Mouse (Mus musculus): ENCODE data around the gene Fbxl17. TPM values are rescaled to one million over a fixed set of nuclear protein-coding genes. Genes with fewer than 3 reads are reported as not detected.

The Fbxl17 gene
- polyA plus RNA-seq, 1 experiment: 9.3 TPM

DNA sequence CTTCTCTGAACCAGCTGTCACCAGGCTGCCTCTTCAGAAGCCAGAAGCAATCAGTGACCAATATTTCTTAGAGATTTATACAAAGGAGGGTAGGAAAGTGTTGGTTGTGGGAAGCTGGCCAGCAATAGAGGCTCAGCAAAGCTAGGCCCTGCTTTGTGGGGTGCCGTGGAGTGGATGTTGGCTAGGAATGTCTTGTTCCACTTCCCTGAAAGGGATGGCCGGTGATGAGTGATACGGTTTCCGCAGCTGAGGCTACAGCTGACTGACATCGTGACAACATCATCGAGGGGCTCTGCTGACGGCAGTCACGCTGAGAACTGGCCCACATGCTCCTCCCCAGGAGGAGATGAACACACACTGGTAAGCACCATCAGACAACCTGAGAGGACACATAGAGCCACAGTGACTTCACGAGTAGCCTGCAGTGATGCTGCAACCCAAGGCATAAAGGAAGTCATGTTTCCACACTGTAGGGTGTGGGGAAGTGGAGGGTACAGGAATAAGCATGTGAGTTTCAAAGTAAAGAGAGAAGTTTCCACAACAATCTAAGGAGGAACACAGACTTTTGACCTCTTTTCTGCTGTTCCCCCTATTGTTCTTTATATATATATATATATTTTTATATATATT is 456.7 kb downstream of the Fbxl17 start:
- H3K36me3 ChIP-seq (ENCODE audit: control insufficient read depth, insufficient read depth): no peaks in the 10 kb centered on the region
- H3K27me3 ChIP-seq (ENCODE audit: control insufficient read depth, insufficient read depth, insufficient read length): no peaks in the 10 kb centered on the region
- TF ChIP-seq USF1 (IDR thresholded peaks at IDR 0.05; ENCODE audit: low read depth): no peak
- no peak for TF ChIP-seq TCF3 (IDR thresholded peaks at IDR 0.05; ENCODE audit: insufficient read length, low read depth)
- TF ChIP-seq MAX (IDR thresholded peaks at IDR 0.05; ENCODE audit: low read depth): no peak
- TF ChIP-seq TCF12 (IDR thresholded peaks at IDR 0.05; ENCODE audit: insufficient read depth, poor library complexity, severe bottlenecking): no peak
- TF ChIP-seq POLR2AphosphoS2 (IDR thresholded peaks at IDR 0.05; ENCODE audit: insufficient read length, low read depth): no peak
- TF ChIP-seq MYOD1 (IDR thresholded peaks at IDR 0.05; ENCODE audit: control insufficient read depth in 1 of 3, insufficient read length in 2 of 3, low read depth in 2 of 3): no peak
- no peak for TF ChIP-seq MYOG (IDR thresholded peaks at IDR 0.05; ENCODE audit: control insufficient read depth in 1 of 3, insufficient read depth in 1 of 3, insufficient read length in 2 of 3, low read depth in 2 of 3)
- no peak for TF ChIP-seq REST (IDR thresholded peaks at IDR 0.05; ENCODE audit: insufficient read depth, insufficient read length)
- no peak for TF ChIP-seq SRF (IDR thresholded peaks at IDR 0.05; ENCODE audit: control insufficient read depth, insufficient read length, low read depth)
- no peak for TF ChIP-seq E2F4 (IDR thresholded peaks at IDR 0.05; ENCODE audit: insufficient read depth)
- no peak overlapping the region for H3ac ChIP-seq (ENCODE audit: control insufficient read depth, insufficient read length)
- H3K79me2 ChIP-seq (ENCODE audit: control insufficient read depth, insufficient read depth): no peaks in the 10 kb centered on the region
- H3K4me3 ChIP-seq: no peak overlapping the region
- no peak overlapping the region for H3K4me2 ChIP-seq (ENCODE audit: low read depth)

DNA sequence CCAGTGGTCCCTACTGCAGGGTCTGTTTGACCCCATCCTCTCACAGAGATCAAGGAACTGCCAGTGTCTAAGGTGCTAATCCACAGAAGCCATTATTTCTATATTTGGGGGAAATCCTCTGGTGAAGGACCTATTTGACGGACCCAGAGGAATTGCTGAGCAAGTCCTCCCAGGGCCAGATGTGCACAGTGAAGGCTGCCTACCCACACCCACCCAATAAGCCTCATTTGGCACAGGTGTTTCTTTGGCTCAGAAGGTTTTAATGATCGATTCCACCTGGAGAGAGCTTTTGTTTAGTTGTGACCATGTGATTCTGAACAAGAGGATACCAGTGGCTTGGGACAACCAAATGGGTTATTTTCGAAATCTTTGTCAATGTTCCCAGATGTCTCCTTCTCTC is 462.3 kb downstream of the Fbxl17 start:
- no peak overlapping the region for H3K4me3 ChIP-seq
- TF ChIP-seq MAX (IDR thresholded peaks at IDR 0.05; ENCODE audit: low read depth): no peak
- H3K79me2 ChIP-seq (ENCODE audit: control insufficient read depth, insufficient read depth): no peaks in the 10 kb centered on the region
- no peaks in the 10 kb centered on the region for H3K36me3 ChIP-seq (ENCODE audit: control insufficient read depth, insufficient read depth)
- no peaks in the 10 kb centered on the region for H3K27me3 ChIP-seq (ENCODE audit: control insufficient read depth, insufficient read depth, insufficient read length)
- H3K4me2 ChIP-seq (ENCODE audit: low read depth): no peak overlapping the region
- H3ac ChIP-seq (ENCODE audit: control insufficient read depth, insufficient read length): no peak overlapping the region

DNA sequence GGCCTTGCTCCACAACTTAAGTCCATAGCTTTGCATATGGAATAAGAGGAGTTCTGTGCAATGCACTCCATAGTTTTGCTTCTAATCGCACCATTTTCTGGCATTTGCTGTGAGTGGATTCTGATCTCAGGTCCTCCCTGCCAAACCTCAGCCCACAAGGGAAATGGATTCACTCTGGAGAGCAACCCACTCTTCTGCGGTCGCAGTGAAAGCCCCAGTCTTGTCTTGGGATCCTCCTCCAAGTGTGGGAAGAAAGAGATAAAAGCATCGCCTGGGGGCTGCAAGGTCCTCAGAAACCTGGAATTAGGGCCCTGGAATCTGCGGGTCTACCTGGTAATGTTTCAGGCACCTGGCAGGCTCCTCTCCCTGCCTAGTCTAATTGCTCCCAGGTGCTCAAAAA is 466.7 kb downstream of the Fbxl17 start:
- TF ChIP-seq MYOG (IDR thresholded peaks at IDR 0.05; ENCODE audit: control insufficient read depth in 1 of 3, insufficient read depth in 1 of 3, insufficient read length in 2 of 3, low read depth in 2 of 3) (no peak), MAX (IDR thresholded peaks at IDR 0.05; ENCODE audit: low read depth) (no peak), CEBPB (IDR thresholded peaks at IDR 0.05; ENCODE audit: insufficient read depth, poor library complexity, severe bottlenecking) (no peak), USF1 (IDR thresholded peaks at IDR 0.05; ENCODE audit: low read depth) (no peak), MYOD1 (IDR thresholded peaks at IDR 0.05; ENCODE audit: control insufficient read depth in 1 of 3, insufficient read length in 2 of 3, low read depth in 2 of 3) (no peak), POLR2AphosphoS2 (IDR thresholded peaks at IDR 0.05; ENCODE audit: insufficient read length, low read depth) (no peak), TCF3 (IDR thresholded peaks at IDR 0.05; ENCODE audit: insufficient read length, low read depth) (no peak), E2F4 (IDR thresholded peaks at IDR 0.05; ENCODE audit: insufficient read depth) (no peak), REST (IDR thresholded peaks at IDR 0.05; ENCODE audit: insufficient read depth, insufficient read length) (no peak), TCF12 (IDR thresholded peaks at IDR 0.05; ENCODE audit: insufficient read depth, poor library complexity, severe bottlenecking) (no peak), SRF (IDR thresholded peaks at IDR 0.05; ENCODE audit: control insufficient read depth, insufficient read length, low read depth) (no peak), POLR2A (IDR thresholded peaks at IDR 0.05; ENCODE audit: insufficient read length, low read depth) (no peak)
- Histone ChIP-seq H3K4me3 (no peak overlapping the region), H3K4me2 (ENCODE audit: low read depth) (no peak overlapping the region), H3K27me3 (ENCODE audit: control insufficient read depth, insufficient read depth, insufficient read length) (no peaks in the 10 kb centered on the region), H3K36me3 (ENCODE audit: control insufficient read depth, insufficient read depth) (no peaks in the 10 kb centered on the region), H3ac (ENCODE audit: control insufficient read depth, insufficient read length) (no peak overlapping the region), H3K79me2 (ENCODE audit: control insufficient read depth, insufficient read depth) (no peaks in the 10 kb centered on the region)

DNA sequence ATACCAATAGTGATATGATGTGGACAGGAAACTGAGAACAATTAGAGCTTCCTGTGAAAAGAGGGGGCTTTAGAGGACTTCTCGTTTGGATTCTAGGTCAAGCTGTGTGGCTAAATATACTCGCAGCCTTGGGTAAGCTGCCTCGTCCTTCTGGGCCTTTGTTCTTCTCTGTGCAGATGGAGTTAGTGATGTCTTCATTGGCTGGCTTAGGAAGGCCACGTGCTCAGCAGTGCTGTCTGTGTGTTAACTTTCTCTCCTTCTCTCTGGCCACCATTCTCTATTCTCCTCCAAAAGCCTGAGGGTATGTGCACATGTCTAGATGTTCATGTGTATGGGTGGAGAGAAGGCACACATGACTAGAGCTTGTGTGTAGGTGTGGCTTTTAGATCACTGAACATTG is 470.7 kb downstream of the Fbxl17 start:
- H3K36me3 ChIP-seq (ENCODE audit: control insufficient read depth, insufficient read depth): no peaks in the 10 kb centered on the region
- no peaks in the 10 kb centered on the region for H3K79me2 ChIP-seq (ENCODE audit: control insufficient read depth, insufficient read depth)
- H3K4me3 ChIP-seq: no peak overlapping the region
- TF ChIP-seq MAX (IDR thresholded peaks at IDR 0.05; ENCODE audit: low read depth) (no peak), TCF3 (IDR thresholded peaks at IDR 0.05; ENCODE audit: insufficient read length, low read depth) (no peak), E2F4 (IDR thresholded peaks at IDR 0.05; ENCODE audit: insufficient read depth) (no peak), MYOD1 (IDR thresholded peaks at IDR 0.05; ENCODE audit: control insufficient read depth in 1 of 3, insufficient read length in 2 of 3, low read depth in 2 of 3) (no peak), POLR2AphosphoS2 (IDR thresholded peaks at IDR 0.05; ENCODE audit: insufficient read length, low read depth) (no peak), TCF12 (IDR thresholded peaks at IDR 0.05; ENCODE audit: insufficient read depth, poor library complexity, severe bottlenecking) (no peak), REST (IDR thresholded peaks at IDR 0.05; ENCODE audit: insufficient read depth, insufficient read length) (no peak), USF1 (IDR thresholded peaks at IDR 0.05; ENCODE audit: low read depth) (no peak), POLR2A (IDR thresholded peaks at IDR 0.05; ENCODE audit: insufficient read length, low read depth) (no peak), SRF (IDR thresholded peaks at IDR 0.05; ENCODE audit: control insufficient read depth, insufficient read length, low read depth) (no peak)
- no peaks in the 10 kb centered on the region for H3K27me3 ChIP-seq (ENCODE audit: control insufficient read depth, insufficient read depth, insufficient read length)
- H3ac ChIP-seq (ENCODE audit: control insufficient read depth, insufficient read length): no peak overlapping the region
- no peak overlapping the region for H3K4me2 ChIP-seq (ENCODE audit: low read depth)

DNA sequence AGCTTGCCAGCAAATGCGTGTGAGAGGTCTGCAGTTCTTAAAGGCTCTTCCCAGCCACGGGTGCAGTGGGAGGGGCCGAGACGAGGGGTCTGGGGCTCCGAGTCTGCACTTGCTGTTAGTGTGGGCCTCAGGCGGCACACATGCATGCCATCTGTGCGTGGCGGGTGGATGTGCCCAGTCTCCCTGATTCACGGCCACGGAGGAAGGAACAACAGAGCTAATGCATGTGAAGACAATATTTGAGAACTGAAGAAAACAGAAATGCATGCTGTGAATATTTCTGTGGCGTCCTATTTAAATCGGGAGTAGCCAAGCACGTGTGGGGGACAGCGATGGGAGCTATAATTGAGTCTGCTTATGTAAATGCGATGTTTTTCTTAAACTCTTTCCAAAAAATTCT is 474.6 kb downstream of the Fbxl17 start:
- H3ac ChIP-seq (ENCODE audit: control insufficient read depth, insufficient read length): no peak overlapping the region
- no peak overlapping the region for H3K4me2 ChIP-seq (ENCODE audit: low read depth)
- H3K79me2 ChIP-seq (ENCODE audit: control insufficient read depth, insufficient read depth): no peaks in the 10 kb centered on the region
- H3K4me3 ChIP-seq: no peak overlapping the region
- H3K36me3 ChIP-seq (ENCODE audit: control insufficient read depth, insufficient read depth): no peaks in the 10 kb centered on the region
- TF ChIP-seq USF1 (IDR thresholded peaks at IDR 0.05; ENCODE audit: low read depth) (no peak), REST (IDR thresholded peaks at IDR 0.05; ENCODE audit: insufficient read depth, insufficient read length) (no peak), TCF12 (IDR thresholded peaks at IDR 0.05; ENCODE audit: insufficient read depth, poor library complexity, severe bottlenecking) (no peak), TCF3 (IDR thresholded peaks at IDR 0.05; ENCODE audit: insufficient read length, low read depth) (no peak), E2F4 (IDR thresholded peaks at IDR 0.05; ENCODE audit: insufficient read depth) (no peak), POLR2AphosphoS2 (IDR thresholded peaks at IDR 0.05; ENCODE audit: insufficient read length, low read depth) (no peak), MAX (IDR thresholded peaks at IDR 0.05; ENCODE audit: low read depth) (no peak), MYOG (IDR thresholded peaks at IDR 0.05; ENCODE audit: control insufficient read depth in 1 of 3, insufficient read depth in 1 of 3, insufficient read length in 2 of 3, low read depth in 2 of 3) (no peak), POLR2A (IDR thresholded peaks at IDR 0.05; ENCODE audit: insufficient read length, low read depth) (no peak), SRF (IDR thresholded peaks at IDR 0.05; ENCODE audit: control insufficient read depth, insufficient read length, low read depth) (no peak), MYOD1 (IDR thresholded peaks at IDR 0.05; ENCODE audit: control insufficient read depth in 1 of 3, insufficient read length in 2 of 3, low read depth in 2 of 3) (no peak), CEBPB (IDR thresholded peaks at IDR 0.05; ENCODE audit: insufficient read depth, poor library complexity, severe bottlenecking) (no peak)
- no peaks in the 10 kb centered on the region for H3K27me3 ChIP-seq (ENCODE audit: control insufficient read depth, insufficient read depth, insufficient read length)

Measured in myocyte (in vitro differentiated cells).